Mouse (Mus musculus): ENCODE measurements at regions not wholly inside any gene's neighbourhood (a gene's known extent, or its start where the extent isn't known, plus 50 kb on each side); places are given as distances from the start of the nearest gene placed in this dataset.

GRCm38 (mm10) chr13:85035903-85036302 is 153.3 kb upstream of the Ccnh start:
- no peak for DNase-seq

DNA sequence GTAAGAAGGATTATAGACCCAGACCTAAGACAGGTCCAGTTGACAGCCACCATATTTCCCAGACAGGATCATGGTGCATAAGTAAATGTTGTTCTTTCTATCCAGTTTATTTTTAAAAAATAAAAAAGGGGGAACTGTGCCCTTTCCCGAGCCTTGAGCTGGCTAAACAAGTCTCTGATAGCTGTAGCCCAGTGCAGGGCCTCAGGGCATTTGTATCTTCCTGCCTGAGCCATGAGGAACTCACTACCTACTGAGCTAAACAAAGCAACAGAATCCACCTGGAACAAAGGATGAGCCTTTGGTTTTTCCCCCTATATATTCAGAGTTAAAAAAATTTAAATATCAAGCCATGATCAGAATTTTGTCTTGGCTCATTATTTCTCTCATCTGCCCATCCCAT is 152.4 kb upstream of the Ccnh start:
- no peak for DNase-seq

GRCm38 (mm10) chr13:85066585-85067550 is 122.3 kb upstream of the Ccnh start:
- DNase-seq, result peak; percentile 55 to 59

GRCm38 (mm10) chr13:85067551-85068283 is 121.5 kb upstream of the Ccnh start:
- peak in 1 of 2 experiments; percentile 11 for DNase-seq

GRCm38 (mm10) chr13:85068403-85068802 is 120.8 kb upstream of the Ccnh start:
- peak; percentile 8 to 15 for DNase-seq

DNA sequence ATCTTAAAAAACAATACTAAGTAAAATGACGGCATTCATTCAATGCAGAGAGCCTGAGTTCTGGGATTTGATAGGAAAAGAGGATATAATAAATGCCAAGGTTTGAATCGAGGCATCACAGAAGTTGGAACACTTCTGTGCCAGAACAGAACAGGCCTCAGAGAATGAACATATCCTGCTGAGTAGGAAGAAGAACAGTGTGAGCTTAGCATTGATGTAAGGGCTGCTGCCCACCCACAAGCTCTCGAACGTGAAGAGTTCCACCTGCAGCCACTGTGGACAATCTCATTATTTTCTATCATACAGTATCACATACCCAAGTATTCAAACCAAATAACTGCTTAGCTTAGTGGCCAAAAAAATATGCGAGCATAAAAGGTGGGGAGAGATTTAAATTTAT is 105.9 kb upstream of the Ccnh start:
- no peak for DNase-seq

DNA sequence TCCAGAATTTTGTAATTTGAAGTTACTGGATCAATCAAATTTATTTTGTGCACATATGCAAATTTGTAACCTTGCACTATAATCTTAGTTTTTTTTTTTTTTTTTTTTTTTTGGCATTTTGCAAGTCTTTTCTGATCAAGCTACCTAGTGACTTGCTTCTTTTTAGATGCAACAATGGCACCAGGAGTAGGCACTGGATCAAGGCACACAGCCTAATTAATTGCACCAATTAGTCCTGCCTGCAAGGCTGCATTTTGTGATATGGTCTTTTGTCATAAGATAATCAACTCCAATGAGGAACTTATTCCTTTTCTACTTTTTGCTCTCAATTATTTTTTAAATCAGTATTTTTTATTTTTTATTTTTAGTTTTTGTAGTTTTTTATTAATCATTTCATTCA is 105.5 kb upstream of the Ccnh start:
- no peak for DNase-seq

DNA sequence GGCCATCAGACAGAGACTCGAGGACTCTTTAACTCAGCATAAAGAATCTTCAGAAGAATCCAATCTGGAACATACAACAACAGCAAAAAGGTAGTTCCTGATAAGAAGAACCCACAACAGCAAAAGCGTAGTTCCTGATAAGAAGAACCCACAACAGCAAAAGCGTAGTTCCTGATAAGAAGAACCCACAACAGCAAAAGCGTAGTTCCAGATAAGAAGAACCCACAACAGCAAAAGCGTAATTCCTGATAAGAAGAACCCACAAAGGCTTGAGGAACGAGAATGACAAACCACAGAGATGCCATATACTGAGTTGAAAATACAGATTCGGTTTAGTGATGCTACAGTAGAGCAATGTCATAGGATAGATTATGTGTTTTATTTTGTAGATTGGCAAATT is 93.0 kb upstream of the Ccnh start:
- no peak for DNase-seq

DNA sequence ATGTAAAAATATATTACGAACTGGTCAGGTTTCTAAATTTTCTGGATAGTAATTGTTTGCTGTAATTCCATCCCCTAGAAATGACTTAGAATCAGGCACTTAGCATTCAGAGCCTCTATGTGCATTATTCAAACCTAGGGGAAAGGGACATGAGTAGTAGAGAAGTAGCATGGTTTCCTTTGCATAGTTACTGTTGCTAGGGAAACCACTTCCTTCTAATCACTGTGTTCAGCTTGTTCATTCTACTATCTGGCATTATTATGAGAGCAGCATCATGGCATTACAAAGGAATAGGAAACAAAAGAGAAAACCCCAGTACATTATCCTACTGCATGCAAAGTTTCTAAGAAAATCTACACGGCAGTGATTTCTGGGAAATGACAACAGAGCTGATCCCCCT is 65.9 kb upstream of the Ccnh start:
- DNase-seq, result no peak

GRCm38 (mm10) chr13:85126573-85127547 is 62.3 kb upstream of the Ccnh start:
- peak in 1 of 2 experiments; percentile 23 for DNase-seq

DNA sequence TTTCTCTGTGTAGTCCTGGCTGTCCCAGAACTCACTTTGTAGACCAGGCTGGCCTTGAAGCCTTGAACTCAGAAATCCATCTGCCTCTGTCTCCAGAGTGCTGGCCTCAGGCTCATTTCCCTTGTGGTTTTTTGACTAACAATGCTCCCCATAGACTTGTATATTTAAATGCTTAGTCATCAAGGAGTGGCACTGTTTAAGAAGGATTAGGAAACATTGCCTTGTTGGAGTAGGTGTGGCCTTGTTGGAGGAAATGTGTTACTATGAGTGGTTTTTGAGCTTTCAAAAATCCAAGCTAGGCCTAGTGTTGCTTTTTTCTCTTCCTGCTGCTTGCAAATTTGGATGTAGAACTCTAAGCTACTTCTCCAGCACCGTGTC is 61.7 kb upstream of the Ccnh start:
- no peak for DNase-seq
